Mouse (Mus musculus) small intestine, adult 2 months (tissue): ENCODE data around the gene Nanog.
"Not testable (repeated sequence)": the region's sequence is repeated elsewhere in the genome, so short reads cannot be mapped to it uniquely, and the experiment has no call there.

ENCODE experiments used
- CTCF ChIP-seq: fragments of 200-500 bp; IDR thresholded peaks from 2 replicates; pipeline ENCODE4 v1.5.1; 2012; ENCODE audit warnings: low read depth, mild to moderate bottlenecking, control low read depth, inconsistent platforms, low read length, moderate library complexity, mixed read lengths; ENCODE audit not compliant: insufficient replicate concordance, insufficient read length; ENCODE audit errors: extremely low read depth
- POLR2A ChIP-seq: fragments of 200-500 bp; IDR thresholded peaks from 2 replicates; pipeline ENCODE4 v1.6.1; 2012; ENCODE audit warnings: low read depth, mild to moderate bottlenecking, control low read depth, inconsistent platforms, low read length, moderate library complexity

DNA sequence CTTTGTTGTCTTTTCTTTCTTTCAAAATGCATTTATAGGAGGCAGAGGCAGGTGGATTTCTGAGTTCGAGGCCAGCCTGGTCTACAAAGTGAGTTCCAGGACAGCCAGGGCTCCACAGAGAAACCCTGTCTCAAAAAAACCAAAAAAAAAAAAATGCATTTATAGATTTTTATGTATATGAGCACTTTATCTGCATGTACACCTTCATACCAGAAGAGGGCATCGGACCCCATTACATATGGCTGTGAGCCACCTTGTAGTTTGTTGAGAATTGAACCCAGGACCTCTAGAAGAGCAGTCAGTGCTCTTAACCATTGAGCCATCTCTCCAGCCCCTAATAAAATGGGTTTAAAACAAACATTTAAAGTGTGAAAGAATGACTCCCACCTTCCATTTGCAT lies 7.7 kb upstream of the Nanog start:
- TF ChIP-seq POLR2A, CTCF: not testable (repeated sequence)
